Mouse (Mus musculus): Measurements from ENCODE around the gene Zmynd8. TPM values are rescaled to one million over a fixed set of nuclear protein-coding genes. Genes with fewer than 3 reads are reported as not detected.

Zmynd8 gene
- total and polyA plus RNA-seq, 3 experiments: 30.3 to 89.2 (median 41.6) TPM

GRCm38 (mm10) chr2:165857841-165858426 is 40.9 kb downstream of the Zmynd8 start (continued):
- TF ChIP-seq NRF1 (IDR thresholded peaks at IDR 0.05; ENCODE audit: insufficient read depth, low read depth, low read length, poor library complexity, severe bottlenecking): no peak

GRCm38 (mm10) chr2:165857395-165857831 is 41.4 kb downstream of the Zmynd8 start:
- Histone ChIP-seq H3K4me3 (ENCODE audit: control insufficient read depth in 1 of 2, insufficient read depth in 1 of 2, low read depth in 2 of 2, low read length in 2 of 2) (no peak overlapping the region), H3K27ac (ENCODE audit: control insufficient read depth, low read depth, low read length) (no peak overlapping the region)

GRCm38 (mm10) chr2:165856611-165857200 is 42.1 kb downstream of the Zmynd8 start:
- H3K4me3 ChIP-seq (ENCODE audit: control insufficient read depth in 1 of 2, insufficient read depth in 1 of 2, low read depth in 2 of 2, low read length in 2 of 2): no peak overlapping the region
- H3K79me2 ChIP-seq (ENCODE audit: control insufficient read depth, insufficient read depth, low read length, poor library complexity): peaks cover 75% of the 10 kb centered on the region
- H3K36me3 ChIP-seq (ENCODE audit: control insufficient read depth in 1 of 2, insufficient read depth in 2 of 2, low read length in 2 of 2): peaks cover 6 to 23% of the 10 kb centered on the region in 2 experiments
- no peaks in the 10 kb centered on the region for H3K27me3 ChIP-seq (ENCODE audit: control insufficient read depth in 1 of 2, insufficient read depth in 2 of 2, low read length in 2 of 2)
- TF ChIP-seq GATA1 (IDR thresholded peaks at IDR 0.05; ENCODE audit: low read depth, low read length) (peak; percentile 66), SIN3A (IDR thresholded peaks at IDR 0.05; ENCODE audit: low read length) (peak; percentile 37; the same call in 1 of the 2 replicates), CHD1 (IDR thresholded peaks at IDR 0.05; ENCODE audit: low read depth, low read length) (no peak), MYC (IDR thresholded peaks at IDR 0.05; ENCODE audit: low read depth, low read length) (no peak), RAD21 (IDR thresholded peaks at IDR 0.05; ENCODE audit: low read depth, low read length) (no peak), CTCF (IDR thresholded peaks at IDR 0.05 in 2 of 3, conservative IDR thresholded peaks at IDR 0.05 in 1 of 3; ENCODE audit: control insufficient read depth in 1 of 3, insufficient read depth in 1 of 3, low read depth in 2 of 3, low read length in 3 of 3, poor library complexity in 1 of 3, severe bottlenecking in 1 of 3) (no peak)
- H3K27ac ChIP-seq (ENCODE audit: control insufficient read depth, low read depth, low read length): no peak overlapping the region
- H3K4me1 ChIP-seq (ENCODE audit: control insufficient read depth in 1 of 2, insufficient read depth in 2 of 2, low read length in 2 of 2): peaks cover 5 to 38% of the 10 kb centered on the region in 2 experiments; a peak in 3 of 4 replicates
- peak; percentile 35 for DNase-seq (ENCODE audit: low read depth, low spot score)
- H3K9me3 ChIP-seq (replicated peaks; ENCODE audit: insufficient read depth, low read length): no peaks in the 10 kb centered on the region
- no peak overlapping the region for H3K9ac ChIP-seq (ENCODE audit: control insufficient read depth, low read depth, low read length, poor library complexity, severe bottlenecking)

More at GRCm38 (mm10) chr2:165857395-165857831, 41.4 kb downstream of the Zmynd8 start:
- Histone ChIP-seq H3K4me1 (ENCODE audit: control insufficient read depth in 1 of 2, insufficient read depth in 2 of 2, low read length in 2 of 2) (peaks cover 5 to 38% of the 10 kb centered on the region in 2 experiments; a peak in 3 of 4 replicates), H3K9ac (ENCODE audit: control insufficient read depth, low read depth, low read length, poor library complexity, severe bottlenecking) (no peak overlapping the region), H3K27me3 (ENCODE audit: control insufficient read depth in 1 of 2, insufficient read depth in 2 of 2, low read length in 2 of 2) (no peaks in the 10 kb centered on the region), H3K9me3 (replicated peaks; ENCODE audit: insufficient read depth, low read length) (no peaks in the 10 kb centered on the region), H3K79me2 (ENCODE audit: control insufficient read depth, insufficient read depth, low read length, poor library complexity) (peaks cover 81% of the 10 kb centered on the region), H3K36me3 (ENCODE audit: control insufficient read depth in 1 of 2, insufficient read depth in 2 of 2, low read length in 2 of 2) (peaks cover 6 to 23% of the 10 kb centered on the region in 2 experiments)
- no peak for DNase-seq (ENCODE audit: low read depth, low spot score)
- no peak for TF ChIP-seq MXI1 (IDR thresholded peaks at IDR 0.05; ENCODE audit: low read depth, low read length)
- no peak for TF ChIP-seq CTCF (IDR thresholded peaks at IDR 0.05 in 2 of 3, conservative IDR thresholded peaks at IDR 0.05 in 1 of 3; ENCODE audit: control insufficient read depth in 1 of 3, insufficient read depth in 1 of 3, low read depth in 2 of 3, low read length in 3 of 3, poor library complexity in 1 of 3, severe bottlenecking in 1 of 3)
- TF ChIP-seq ETS1 (IDR thresholded peaks at IDR 0.05; ENCODE audit: low read depth, low read length): no peak
- TF ChIP-seq TAL1 (IDR thresholded peaks at IDR 0.05; ENCODE audit: low read length): no peak

Measured in MEL (cell line).